16 mouse cellular contexts compared by ENCODE assay signal in genomic region chr11:104630185-104630835, GRCm38 (mm10). TPM values are rescaled to one million over a fixed set of nuclear protein-coding genes. Genes with fewer than 3 reads are reported as not detected.
DNase-seq lines count a peak whose midpoint lies in the region; ATAC-seq and TF ChIP-seq lines count a peak whose summit lies in the region.
"Had no signal": no experiment of that assay in that cellular context is flagged by ENCODE, and none has a peak within 500 bp of the region (broad histone marks: within the 10 kb centered on the region; RNA-seq: fewer than 3 reads in every experiment).

No protein-coding gene starts in this region.

- no peak for TF ChIP-seq CTCF in thymus, adult 2 months (IDR thresholded peaks at IDR 0.05; ENCODE audit: borderline replicate concordance, control insufficient read depth, extremely low read depth, insufficient read depth, low read length, poor library complexity)
- TF ChIP-seq CTCF in lung, postnatal 0 days (IDR thresholded peaks at IDR 0.05), result no peak

- DNase-seq in cerebellum, postnatal 4 days (ENCODE audit: low spot score in 2 of 2), result no peak
- peak; percentile 16 for DNase-seq in thymus, adult 2 months
- DNase-seq in thymus, postnatal 25 days, result no peak
- peak; percentile 86 to 88 for DNase-seq in cerebellum, postnatal 36 days
- no peak for DNase-seq in testis, postnatal 14 days (ENCODE audit: low spot score)
- DNase-seq in lung, postnatal 0 days (ENCODE audit: low spot score), result no peak
- no peak for DNase-seq in left cerebral cortex, adult 11 months (ENCODE audit: low spot score)
- DNase-seq: heart, postnatal 4 days; kidney, postnatal 10 days; right cerebral cortex, postnatal 25 days had no signal

- H3K27me3 ChIP-seq in thymus, adult 2 months (ENCODE audit: control insufficient read depth, insufficient read depth, low read length), result no peaks in the 10 kb centered on the region
- no peaks in the 10 kb centered on the region for H3K27me3 ChIP-seq in lung, postnatal 0 days (replicated peaks; ENCODE audit: insufficient read depth, low read length)
- H3K27me3 ChIP-seq: liver, embryonic 15.5 days; neural tube, embryonic 13.5 days had no signal

- H3K4me2 ChIP-seq in lung, postnatal 0 days (replicated peaks; ENCODE audit: low read depth, low read length), result no peak overlapping the region
- H3K4me2 ChIP-seq: liver, embryonic 15.5 days; midbrain, embryonic 11.5 days; neural tube, embryonic 13.5 days had no signal

- ATAC-seq in cerebellum, adult (ENCODE audit: insufficient number of reproducible peaks, low FRiP score, low TSS enrichment), result peak; percentile 83
- ATAC-seq in lung, postnatal 0 days, result no peak
- ATAC-seq: forebrain, embryonic 14.5 days had no signal

- H3K27ac ChIP-seq in thymus, adult 2 months (ENCODE audit: control insufficient read depth, insufficient read depth, low read length), result no peak overlapping the region
- no peak overlapping the region for H3K27ac ChIP-seq in lung, postnatal 0 days (ENCODE audit: low read length)
- H3K27ac ChIP-seq: liver, embryonic 15.5 days; neural tube, embryonic 13.5 days had no signal

- 38% methylated on average over 7 of the region's 7 CpGs for WGBS in thymus, adult 2 months
- 54% methylated on average over 7 of the region's 7 CpGs for WGBS in lung, postnatal 0 days

- no peaks in the 10 kb centered on the region for H3K36me3 ChIP-seq in thymus, adult 2 months (ENCODE audit: control insufficient read depth, insufficient read depth, low read length)
- no peaks in the 10 kb centered on the region for H3K36me3 ChIP-seq in lung, postnatal 0 days (ENCODE audit: insufficient read depth, low read length)
- H3K36me3 ChIP-seq: liver, embryonic 15.5 days; neural tube, embryonic 13.5 days had no signal

- no peak for TF ChIP-seq EP300 in lung, postnatal 0 days (IDR thresholded peaks at IDR 0.05)

- H3K4me1 ChIP-seq in thymus, adult 2 months (replicated peaks; ENCODE audit: control insufficient read depth, insufficient read depth, low read length), result peaks cover 13% of the 10 kb centered on the region
- no peaks in the 10 kb centered on the region for H3K4me1 ChIP-seq in lung, postnatal 0 days (ENCODE audit: insufficient read depth, low read depth, low read length)

- no peaks in the 10 kb centered on the region for H3K9me3 ChIP-seq in lung, postnatal 0 days (ENCODE audit: low read length)
- H3K9me3 ChIP-seq: liver, embryonic 15.5 days; neural tube, embryonic 13.5 days had no signal

- no peak overlapping the region for H3K9ac ChIP-seq in lung, postnatal 0 days (replicated peaks; ENCODE audit: low read depth)
- H3K9ac ChIP-seq: liver, embryonic 15.5 days; neural tube, embryonic 13.5 days had no signal

- no peak overlapping the region for H3K4me3 ChIP-seq in thymus, adult 2 months (ENCODE audit: control insufficient read depth, insufficient read depth, low read length)
- H3K4me3 ChIP-seq in lung, postnatal 0 days (ENCODE audit: low read depth, low read length), result no peak overlapping the region
- H3K4me3 ChIP-seq: liver, embryonic 15.5 days; neural tube, embryonic 13.5 days had no signal

- no peak for TF ChIP-seq POLR2A in thymus, adult 2 months (IDR thresholded peaks at IDR 0.05; ENCODE audit: control insufficient read depth, extremely low read depth, insufficient read depth, low read length, poor library complexity)

RNA-seq across cellular contexts. Expression of gene Itgb3, which starts 22.5 kb away (rescaled TPM):
- 12.1 and 14.7 TPM in 2 replicates for polyA plus RNA-seq in thymus, adult 2 months (2012; rRNA removed)
- polyA plus RNA-seq in lung, postnatal 0 days (2015; fragmentation: Nextera tagmentation; extraction: Ambion mirVana), result 6.9 and 7.1 TPM in 2 replicates

RNA-seq across cellular contexts. Expression of gene Gm11639, which starts 55.2 kb away (rescaled TPM):
- 0.01 TPM in 1 of 2 replicates, not detected in the other for polyA plus RNA-seq in thymus, adult 2 months (2012; rRNA removed)
- polyA plus RNA-seq in lung, postnatal 0 days (2015; fragmentation: Nextera tagmentation; extraction: Ambion mirVana), result 0.01 TPM in 2 replicates
- polyA plus RNA-seq: forebrain, embryonic 14.5 days; gonadal fat pad, adult 2 months; midbrain, embryonic 11.5 days; neural tube, embryonic 13.5 days had no signal

Comparison
In these comparisons a context has a peak if more than half of its experiments do, and no peak if none do; other contexts are left out.
1. DNase-seq: peak in thymus, adult 2 months (single experiment) and cerebellum, postnatal 36 days (2 of 2); none in cerebellum, postnatal 4 days (0 of 2), thymus, postnatal 25 days (single experiment), testis, postnatal 14 days (single experiment), lung, postnatal 0 days (single experiment) and left cerebral cortex, adult 11 months (single experiment).